Mouse (Mus musculus) common myeloid progenitor, adult 5-6 weeks (primary cell): ENCODE data around the gene Prkcsh. TPM values are rescaled to one million over a fixed set of nuclear protein-coding genes. Genes with fewer than 3 reads are reported as not detected.

Experiments
- ATAC-seq: replicated peaks from 2 replicates; pipeline ENCODE4 v1.8.0; 2016; ENCODE audit warnings: low read depth, mild to moderate bottlenecking, moderate TSS enrichment, inconsistent platforms; ENCODE audit not compliant: poor library complexity, severe bottlenecking
- total RNA-seq: library from RNA; stranded (forward); fragments of 200-1000, 187-1606 nt; gene quantifications from 2 replicates; pipeline ENCODE4 v1.2.3, GENCODE M21; 2017

Gene Prkcsh
- total RNA-seq, 1 experiment from 2014 or later = 117 TPM

- ATAC-seq = no peak
Observed at GRCm38 (mm10) chr9:22035300-22036044, 32.9 kb downstream of the Prkcsh start.

DNA sequence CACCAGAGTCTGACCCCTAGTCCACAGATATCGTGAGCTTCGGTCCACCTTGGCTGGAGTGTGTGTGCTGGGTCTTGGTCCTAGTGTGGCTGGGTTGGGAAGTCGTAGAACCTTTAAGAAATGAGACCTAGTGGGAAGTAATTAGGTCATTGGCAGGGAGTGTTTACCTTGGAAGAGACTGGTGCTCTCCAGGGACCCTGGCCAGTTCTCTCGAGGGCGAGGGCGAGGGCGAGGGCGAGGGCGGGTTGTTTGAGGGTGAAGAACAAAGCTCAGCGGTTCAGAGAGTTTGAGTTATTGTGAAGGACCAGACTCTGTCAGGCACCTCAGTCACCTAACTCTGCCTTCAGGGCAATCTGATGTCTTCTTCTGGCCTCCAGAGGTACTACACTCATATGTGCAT is 35.2 kb downstream of the Prkcsh start:
- ATAC-seq = no peak

DNA sequence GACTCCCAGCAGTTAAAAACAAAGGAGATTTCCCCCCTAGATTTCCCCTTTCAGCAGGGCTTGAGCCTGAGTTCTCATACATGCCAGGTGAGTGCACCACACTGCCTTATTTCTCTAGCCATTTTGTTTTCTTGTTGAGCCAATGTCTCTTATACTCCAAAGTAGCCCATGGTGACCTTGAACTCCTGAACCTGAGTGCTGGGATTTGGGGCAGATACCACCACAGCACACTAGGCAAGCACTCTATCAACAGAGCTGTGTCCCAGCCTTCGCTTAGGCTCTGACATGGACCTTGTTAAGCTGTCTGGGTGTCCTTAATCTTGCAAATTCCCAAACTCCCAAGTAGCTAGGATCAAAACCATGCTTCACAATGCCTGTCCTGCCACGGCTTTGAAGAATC is 39.2 kb downstream of the Prkcsh start:
- ATAC-seq = no peak

DNA sequence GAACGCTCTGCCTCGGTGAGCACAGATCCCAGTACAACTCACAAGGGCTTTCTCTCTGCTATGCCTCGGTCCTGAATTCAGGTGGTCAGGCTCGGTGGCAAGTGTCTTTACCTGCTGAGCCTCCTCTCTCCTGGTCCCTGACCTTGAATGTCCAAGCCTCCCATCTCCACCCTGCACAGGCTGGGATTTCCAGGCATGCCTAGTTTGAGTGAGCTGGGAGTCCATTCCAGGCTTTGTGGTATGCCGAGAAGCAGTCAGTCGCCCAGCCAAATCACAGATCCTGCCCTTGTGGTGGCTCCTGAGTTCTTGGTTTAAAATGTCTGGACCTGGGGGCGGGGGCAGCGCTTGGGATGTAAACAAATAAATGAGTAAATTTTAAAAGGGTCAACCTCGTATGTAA is 44.7 kb downstream of the Prkcsh start:
- no peak for ATAC-seq

- ATAC-seq = no peak
Observed at GRCm38 (mm10) chr9:22049315-22049714, 46.7 kb downstream of the Prkcsh start.

- ATAC-seq = no peak
Observed at GRCm38 (mm10) chr9:22049721-22050270, 47.2 kb downstream of the Prkcsh start.

GRCm38 (mm10) chr9:22050351-22050889 is 47.8 kb downstream of the Prkcsh start:
- peak; percentile 54 for ATAC-seq

GRCm38 (mm10) chr9:22051161-22051957 is 48.8 kb downstream of the Prkcsh start:
- ATAC-seq = no peak

- ATAC-seq = no peak
Observed at GRCm38 (mm10) chr9:22051958-22052254, 49.3 kb downstream of the Prkcsh start, which contains the start of gene Elavl3. Elavl3 (minus strand) TSS chr9:22052023.

GRCm38 (mm10) chr9:22053657-22054056 is 51.1 kb downstream of the Prkcsh start:
- no peak for ATAC-seq

DNA sequence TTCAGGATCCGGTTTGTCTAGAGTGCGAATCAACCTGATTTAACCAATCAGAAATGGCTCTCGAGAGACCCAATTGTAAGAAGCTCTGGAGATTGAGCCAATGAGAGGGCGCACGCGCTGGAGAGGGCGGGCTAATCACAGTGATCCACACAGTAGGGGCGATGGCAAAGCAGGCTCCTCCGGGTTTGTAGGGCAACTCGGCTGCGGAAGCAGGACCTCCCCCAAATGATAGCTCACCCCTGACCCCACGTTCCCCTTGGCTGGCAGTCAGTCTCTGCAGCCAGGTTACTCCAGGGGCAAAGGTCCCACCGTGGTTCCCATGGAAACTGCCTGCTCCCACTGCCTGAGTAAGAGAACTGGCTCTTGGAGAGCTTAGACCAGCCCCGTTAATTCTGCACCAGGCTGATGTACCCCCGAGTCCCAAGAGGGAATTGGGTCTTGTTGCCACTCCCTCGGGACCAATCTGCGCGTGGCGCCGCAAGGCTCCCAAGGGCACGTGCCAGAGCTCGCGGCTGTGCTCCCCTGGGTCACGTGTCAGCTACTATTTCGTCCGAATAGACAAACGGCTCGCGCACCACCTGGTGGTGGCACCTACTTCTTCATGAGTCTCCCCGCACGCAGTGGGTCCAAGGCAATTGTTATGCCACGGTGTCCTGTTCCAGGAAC is 51.9 kb downstream of the Prkcsh start:
- peak; percentile 80 for ATAC-seq

GRCm38 (mm10) chr9:22055713-22056112 is 53.1 kb downstream of the Prkcsh start:
- ATAC-seq = no peak

- no peak for ATAC-seq
Observed at GRCm38 (mm10) chr9:22056303-22056910, 53.8 kb downstream of the Prkcsh start.

GRCm38 (mm10) chr9:22057031-22057517 is 54.5 kb downstream of the Prkcsh start:
- ATAC-seq = no peak

DNA sequence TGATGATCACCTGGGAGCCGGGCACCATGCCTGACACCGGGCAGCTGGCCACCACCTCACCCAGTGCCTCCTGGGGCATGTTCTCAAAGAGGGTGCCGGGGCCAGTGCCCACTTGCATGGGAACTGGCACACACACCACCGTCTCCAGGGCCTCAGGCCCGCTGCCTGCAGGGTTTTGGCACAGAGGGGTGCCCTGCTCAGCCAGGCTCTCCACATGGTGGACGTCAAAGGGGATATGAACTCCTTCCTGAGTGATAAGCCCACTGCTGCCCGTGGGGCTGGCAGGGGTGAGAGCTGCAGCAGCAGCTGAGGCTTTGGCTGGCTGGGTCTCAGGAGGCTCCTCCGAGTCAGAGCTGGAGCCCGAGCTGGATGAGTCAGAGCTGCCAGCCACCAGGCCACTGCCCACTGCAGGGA is 55.4 kb downstream of the Prkcsh start:
- ATAC-seq = no peak

- no peak for ATAC-seq
Observed at GRCm38 (mm10) chr9:22061339-22061738, 58.7 kb downstream of the Prkcsh start.
